Mouse (Mus musculus): ENCODE measurements around the gene Dlat.

Dlat gene

DNA sequence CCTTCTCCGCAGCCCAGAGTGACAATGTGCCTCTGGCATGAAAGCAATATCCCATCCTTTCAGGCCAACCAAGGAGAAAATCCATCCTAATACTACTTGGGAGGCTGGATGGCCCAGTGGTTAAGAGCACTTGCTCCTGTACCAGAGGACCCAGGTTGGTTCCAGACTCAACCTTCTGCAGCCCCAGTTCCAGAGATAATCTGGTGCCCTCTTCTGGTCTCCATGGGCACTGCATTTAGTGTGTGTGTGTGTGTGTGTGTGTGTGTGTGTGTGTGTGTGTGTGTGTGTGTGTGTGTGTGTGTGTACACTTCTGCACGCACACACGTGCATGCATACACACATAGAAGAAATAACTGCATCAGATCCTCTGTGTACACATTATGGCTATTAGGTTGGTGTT is 66.0 kb downstream of the Dlat start:
- no peak for DNase-seq (ENCODE audit: low read depth, low spot score)

DNA sequence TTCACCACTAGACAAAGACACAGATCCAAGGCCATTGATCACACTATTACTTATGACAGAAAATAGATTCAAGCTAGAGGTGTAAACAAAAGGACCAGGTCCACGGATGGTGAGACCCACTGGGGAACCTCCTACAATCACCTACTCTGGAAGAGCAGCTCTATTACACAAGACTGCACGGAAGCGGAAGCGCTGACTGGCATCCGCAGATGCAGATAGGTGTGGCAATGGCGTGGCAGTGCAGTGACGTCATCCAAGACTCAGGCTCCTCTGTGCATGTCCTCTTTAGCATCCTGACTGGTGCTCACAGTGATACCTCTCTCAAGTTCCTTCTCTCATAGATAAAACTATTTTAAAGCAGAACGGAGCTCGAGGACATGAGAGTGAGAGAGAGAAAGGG is 66.6 kb downstream of the Dlat start:
- DNase-seq (ENCODE audit: low read depth, low spot score) = no peak

DNA sequence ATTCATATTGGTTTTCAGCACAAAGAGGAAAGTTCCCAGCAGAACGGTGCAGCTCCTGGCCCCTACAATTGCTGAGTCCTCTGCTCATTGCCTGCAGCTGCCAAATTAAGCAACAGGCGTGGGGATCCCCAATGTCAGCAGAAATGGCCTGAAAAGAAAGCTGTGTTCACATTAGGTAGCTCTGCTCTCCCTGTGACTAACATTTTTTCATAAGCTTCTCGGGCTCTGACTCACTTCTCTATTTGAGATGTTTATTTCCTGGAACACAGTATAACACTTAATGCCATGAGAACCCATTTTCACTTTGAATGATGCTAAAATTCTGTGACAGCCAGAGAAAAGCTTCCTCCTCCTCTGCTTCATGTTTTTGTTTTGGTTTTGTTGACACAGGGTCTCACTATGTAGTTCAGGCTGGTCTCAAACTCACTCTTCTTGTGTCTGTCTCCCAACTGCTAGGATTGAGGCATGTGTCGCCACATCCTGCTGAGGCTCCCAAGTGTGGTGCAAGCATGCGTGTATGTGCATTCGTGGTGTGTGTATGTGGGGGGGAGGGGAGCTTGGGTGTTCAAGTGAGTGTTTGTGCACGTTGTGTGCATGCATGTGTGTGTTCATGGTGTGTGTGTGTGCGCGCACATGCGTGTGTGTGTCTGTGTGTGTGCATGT is 68.6 kb downstream of the Dlat start:
- no peak for DNase-seq (ENCODE audit: low read depth, low spot score)

DNA sequence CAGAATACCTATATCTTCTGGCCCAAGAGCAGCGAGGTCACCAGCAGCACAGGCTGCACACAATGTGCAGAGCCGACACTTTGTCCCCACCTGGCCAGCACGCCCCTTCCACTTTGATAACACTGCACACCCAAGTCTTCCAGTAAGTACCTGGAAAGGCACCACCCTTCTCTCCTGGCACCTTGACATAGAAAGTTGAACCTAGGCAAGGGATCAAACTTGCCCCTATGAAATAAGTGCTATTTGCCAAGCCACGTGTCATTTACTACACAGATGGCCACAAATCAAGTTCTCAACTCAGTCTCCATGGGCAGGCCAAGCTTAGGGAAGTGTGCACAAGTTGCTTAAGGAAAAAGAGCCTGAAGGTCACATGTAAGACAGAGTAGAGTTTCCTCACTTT is 72.6 kb downstream of the Dlat start:
- DNase-seq (ENCODE audit: low read depth, low spot score) = no peak

DNA sequence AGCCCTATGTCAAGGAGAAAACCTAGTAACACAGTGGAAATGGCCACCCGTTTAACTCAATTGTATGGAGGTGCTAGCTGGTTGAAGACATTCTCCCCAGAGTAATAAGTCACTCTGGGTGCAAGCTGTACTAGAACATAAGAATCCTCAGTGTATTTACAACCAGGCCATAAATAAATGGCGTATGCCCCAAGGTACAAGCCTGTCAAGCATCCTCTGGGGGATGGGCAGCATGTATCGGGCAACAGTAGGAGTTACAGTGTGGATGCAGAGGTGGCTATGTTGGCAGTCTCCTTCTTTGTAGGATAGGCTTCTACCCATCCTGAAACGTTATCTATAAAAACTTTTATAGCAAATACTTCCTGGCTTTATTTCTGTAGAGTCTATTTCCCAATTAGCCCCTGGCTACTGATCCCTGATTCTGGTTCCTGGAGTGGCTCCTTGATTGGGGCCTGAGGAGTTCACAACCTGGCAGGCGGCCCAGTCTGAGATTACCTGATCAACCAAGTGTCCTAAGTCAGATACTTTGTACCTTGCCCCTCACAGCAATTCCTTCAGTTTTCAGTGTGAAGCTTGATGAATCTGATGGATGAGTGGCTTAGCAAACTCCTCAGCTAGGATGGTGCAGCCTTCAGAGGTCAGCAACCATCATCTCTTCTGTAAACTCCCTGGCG is 74.3 kb downstream of the Dlat start:
- DNase-seq (ENCODE audit: low read depth, low spot score) = no peak
